Mouse (Mus musculus) kidney, adult 11 months (tissue): ENCODE data around the gene Itpkc.
A peak's percentile ranks its signal among the peaks of the same experiment; 100 is the strongest.
"Not testable (repeated sequence)": the region's sequence is repeated elsewhere in the genome, so short reads cannot be mapped to it uniquely, and the experiment has no call there.

ENCODE experiments used
- DNase-seq: peaks from one replicate; pipeline ENCODE4 v3.0.0; 2022

Itpkc gene

GRCm38 (mm10) chr7:27228281-27228821 lies at the start of gene Itpkc:
Itpkc (minus strand) TSS chr7:27228661.
- peak; percentile 91 for DNase-seq

GRCm38 (mm10) chr7:27277191-27277590 lies 48.7 kb upstream of the Itpkc start:
- DNase-seq: no peak

- no peak for DNase-seq
These were observed 47.6 kb upstream of the Itpkc start for GRCm38 (mm10) chr7:27276021-27276420.

GRCm38 (mm10) chr7:27274916-27275315 lies 46.5 kb upstream of the Itpkc start:
- no peak for DNase-seq

DNA sequence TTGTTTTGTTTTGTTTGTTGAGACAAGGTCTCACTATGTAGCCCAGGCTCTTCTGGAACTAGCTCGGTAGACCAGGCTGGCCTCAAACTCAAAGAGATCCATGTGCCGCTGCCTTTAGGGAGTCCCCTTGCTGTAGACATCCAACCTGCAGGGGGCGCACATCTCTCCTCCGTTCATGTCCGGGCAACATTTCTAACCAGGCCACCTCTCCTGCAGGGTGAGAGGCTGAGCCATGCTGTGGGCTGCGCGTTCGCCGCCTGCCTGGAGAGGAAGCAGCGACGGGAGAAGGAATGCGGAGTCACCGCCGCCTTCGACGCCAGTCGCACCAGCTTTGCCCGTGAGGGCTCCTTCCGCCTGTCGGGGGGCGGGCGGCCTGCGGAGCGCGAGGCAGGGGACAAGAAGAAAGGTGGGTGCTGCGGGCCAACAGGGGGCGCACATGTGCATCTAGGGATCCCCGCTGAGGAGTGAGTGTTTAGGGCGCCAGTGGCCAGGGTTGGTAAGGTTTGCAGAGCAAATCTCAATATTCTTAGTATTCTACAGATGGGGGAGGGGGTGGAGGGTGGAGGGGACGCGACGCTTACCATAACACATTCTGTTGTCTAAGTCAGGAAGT lies 45.4 kb upstream of the Itpkc start:
- no peak for DNase-seq

GRCm38 (mm10) chr7:27271423-27271822 lies 43.0 kb upstream of the Itpkc start:
- no peak for DNase-seq

GRCm38 (mm10) chr7:27266515-27267128 lies 38.2 kb upstream of the Itpkc start:
- no peak for DNase-seq

GRCm38 (mm10) chr7:27264761-27265160 lies 36.3 kb upstream of the Itpkc start:
- no peak for DNase-seq

- no peak for DNase-seq
These were observed 33.4 kb upstream of the Itpkc start for GRCm38 (mm10) chr7:27261888-27262287.

- no peak for DNase-seq
These were observed 32.4 kb upstream of the Itpkc start for GRCm38 (mm10) chr7:27260856-27261255.

- no peak for DNase-seq
These were observed 31.3 kb upstream of the Itpkc start for GRCm38 (mm10) chr7:27259771-27260170.

GRCm38 (mm10) chr7:27259271-27259721 lies 30.8 kb upstream of the Itpkc start:
- DNase-seq: no peak

- DNase-seq: peak; percentile 91
These were observed 29.9 kb upstream of the Itpkc start, which contains the start of gene Numbl for GRCm38 (mm10) chr7:27258205-27258899. Numbl (plus strand) TSS chr7:27258433.

GRCm38 (mm10) chr7:27257852-27258204 lies 29.4 kb upstream of the Itpkc start:
- DNase-seq: no peak

GRCm38 (mm10) chr7:27257046-27257851 lies 28.8 kb upstream of the Itpkc start:
- DNase-seq: peak; percentile 44

GRCm38 (mm10) chr7:27255721-27256120 lies 27.3 kb upstream of the Itpkc start:
- peak; percentile 65 for DNase-seq

- no peak for DNase-seq
These were observed 23.5 kb upstream of the Itpkc start for GRCm38 (mm10) chr7:27251946-27252345.

DNA sequence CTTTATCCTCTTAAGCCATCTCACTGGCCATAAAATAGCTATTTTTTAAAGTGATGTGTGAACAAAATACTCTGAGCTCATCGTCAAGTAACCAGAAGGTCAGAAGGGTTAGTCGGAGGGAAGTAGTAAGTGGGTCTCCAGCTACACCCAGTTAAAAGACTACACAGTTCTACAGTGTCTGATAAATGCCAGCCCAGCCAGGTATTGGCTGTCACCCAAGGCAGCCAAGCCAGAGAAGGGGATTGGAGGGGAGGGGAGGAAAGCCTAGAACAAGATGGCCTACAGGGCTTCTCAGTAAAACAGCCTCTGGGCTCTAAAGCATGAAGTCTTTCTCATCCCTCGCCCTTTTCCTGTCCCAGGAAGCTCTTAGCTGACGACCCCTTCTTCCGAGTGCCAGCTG lies 21.5 kb upstream of the Itpkc start:
- DNase-seq: no peak

DNA sequence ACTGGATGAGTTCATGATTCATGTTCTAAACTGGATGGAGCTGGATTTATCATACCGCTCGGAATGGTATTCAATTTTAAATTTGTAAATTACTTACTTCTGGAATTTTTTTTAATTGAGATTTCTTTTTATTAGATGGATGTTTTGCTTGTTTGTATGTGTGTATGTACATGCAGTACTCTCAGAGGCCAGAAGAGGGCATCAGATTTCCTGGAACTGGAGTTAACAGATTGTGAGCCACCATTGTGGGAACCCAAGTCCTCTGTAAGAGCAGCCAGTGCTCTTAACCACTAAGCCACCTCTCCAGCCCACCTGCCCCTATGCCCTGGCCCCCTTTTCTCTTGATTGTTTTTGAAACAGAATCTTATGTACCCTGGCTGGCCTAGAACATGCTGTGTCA lies 20.7 kb upstream of the Itpkc start:
- no peak for DNase-seq

GRCm38 (mm10) chr7:27244088-27244487 lies 15.6 kb upstream of the Itpkc start:
- DNase-seq: not testable (repeated sequence)

DNA sequence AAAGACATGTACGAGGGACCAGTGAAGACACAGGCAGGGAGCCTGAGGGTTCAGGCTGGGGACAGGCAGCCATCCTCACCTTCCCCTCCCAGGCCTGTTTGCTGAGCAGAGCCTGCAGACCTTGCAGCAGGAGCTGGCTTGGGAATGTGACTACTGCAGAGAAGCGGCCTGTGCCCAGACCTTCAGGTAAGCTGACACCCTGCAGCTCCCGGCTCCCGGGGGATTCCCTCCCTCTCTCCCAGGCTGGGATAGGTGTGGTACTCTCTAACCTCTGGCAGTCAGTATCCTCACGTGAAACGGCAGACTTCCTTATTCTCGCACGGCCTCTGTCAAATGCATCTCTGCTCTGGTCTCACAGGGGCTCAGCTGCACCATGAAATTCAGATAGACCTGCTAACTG lies 14.8 kb upstream of the Itpkc start:
- DNase-seq: no peak

- no peak for DNase-seq
These were observed 10.1 kb upstream of the Itpkc start for GRCm38 (mm10) chr7:27238568-27238967.

GRCm38 (mm10) chr7:27237527-27237926 lies 9.1 kb upstream of the Itpkc start:
- DNase-seq: no peak
